Mouse (Mus musculus): ENCODE data around the gene Zfp428.

DNA sequence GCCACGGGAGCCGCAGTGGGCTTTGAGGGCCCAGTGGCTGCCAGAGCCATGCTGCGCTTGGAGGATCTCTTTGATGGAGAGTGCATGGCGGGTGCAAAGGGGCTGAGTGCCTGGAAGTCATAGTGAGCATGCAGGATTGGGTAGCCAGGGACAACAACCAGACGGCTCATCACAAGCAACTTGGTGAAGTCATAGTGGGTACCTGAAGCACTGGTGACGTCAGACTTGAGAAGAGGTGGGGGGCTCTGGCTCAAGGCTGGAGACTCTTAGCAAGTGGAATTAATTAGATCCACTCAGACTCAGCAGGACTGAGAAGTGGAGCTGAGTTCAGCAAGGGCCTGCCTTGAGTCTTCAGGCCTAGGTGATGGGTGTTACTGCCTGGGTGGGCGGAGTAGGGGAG lies 5.5 kb downstream of the Zfp428 start, which contains the start of gene AC161166.1:
- no peak for TF ChIP-seq POLR2A (IDR thresholded peaks at IDR 0.05; ENCODE audit: insufficient read depth, low read depth, low read length)
- TF ChIP-seq CTCF (IDR thresholded peaks at IDR 0.05; ENCODE audit: insufficient read depth, low read depth, low read length): no peak

Data from olfactory bulb, adult 2 months (tissue).